Mouse (Mus musculus): ENCODE results near the gene Tiam2. TPM values are rescaled to one million over a fixed set of nuclear protein-coding genes. Genes with fewer than 3 reads are reported as not detected.

Gene Tiam2
- total RNA-seq, 2 experiments from 2014 or later: 2.7 to 3.8 TPM

DNA sequence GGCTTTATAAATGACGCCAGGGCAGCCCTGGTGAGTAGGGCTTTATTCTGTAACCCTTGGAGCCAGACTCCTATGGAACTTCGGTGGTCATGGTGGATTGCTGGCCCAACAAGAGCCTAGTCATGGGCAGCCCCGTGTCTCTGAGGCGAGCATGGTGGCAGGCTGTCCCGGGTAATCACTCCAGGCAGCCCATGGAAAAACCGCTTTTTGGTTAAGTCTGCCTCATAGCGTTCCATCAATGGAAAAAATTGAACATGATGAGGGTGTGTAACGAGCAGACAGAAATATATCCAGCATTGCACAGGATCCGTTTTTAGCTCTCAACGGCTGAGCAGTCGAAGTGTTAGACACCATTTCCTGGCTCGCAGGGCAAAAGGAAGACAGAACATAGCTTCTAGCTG is 70.5 kb downstream of the Tiam2 start:
- no peak for DNase-seq

DNA sequence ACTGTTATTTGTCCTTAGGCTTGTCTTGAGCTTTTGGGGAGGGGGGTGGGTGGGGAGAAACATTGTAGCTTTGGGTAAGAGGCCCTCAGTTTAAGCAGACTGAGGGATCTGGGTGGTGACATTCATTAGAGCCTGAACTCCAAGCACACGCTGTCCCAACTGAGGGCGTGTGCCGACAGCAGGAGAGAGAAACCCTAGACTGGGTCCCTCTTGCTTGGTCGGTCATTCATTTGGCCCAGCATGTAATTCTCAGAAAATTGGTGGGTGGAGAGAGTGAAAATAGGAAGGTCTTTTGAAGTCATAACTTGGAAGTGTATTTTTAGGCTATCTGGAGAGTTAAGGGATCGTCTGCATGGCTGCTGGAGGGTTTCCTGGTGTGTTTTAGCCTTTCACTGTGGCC is 71.5 kb downstream of the Tiam2 start:
- DNase-seq: no peak

DNA sequence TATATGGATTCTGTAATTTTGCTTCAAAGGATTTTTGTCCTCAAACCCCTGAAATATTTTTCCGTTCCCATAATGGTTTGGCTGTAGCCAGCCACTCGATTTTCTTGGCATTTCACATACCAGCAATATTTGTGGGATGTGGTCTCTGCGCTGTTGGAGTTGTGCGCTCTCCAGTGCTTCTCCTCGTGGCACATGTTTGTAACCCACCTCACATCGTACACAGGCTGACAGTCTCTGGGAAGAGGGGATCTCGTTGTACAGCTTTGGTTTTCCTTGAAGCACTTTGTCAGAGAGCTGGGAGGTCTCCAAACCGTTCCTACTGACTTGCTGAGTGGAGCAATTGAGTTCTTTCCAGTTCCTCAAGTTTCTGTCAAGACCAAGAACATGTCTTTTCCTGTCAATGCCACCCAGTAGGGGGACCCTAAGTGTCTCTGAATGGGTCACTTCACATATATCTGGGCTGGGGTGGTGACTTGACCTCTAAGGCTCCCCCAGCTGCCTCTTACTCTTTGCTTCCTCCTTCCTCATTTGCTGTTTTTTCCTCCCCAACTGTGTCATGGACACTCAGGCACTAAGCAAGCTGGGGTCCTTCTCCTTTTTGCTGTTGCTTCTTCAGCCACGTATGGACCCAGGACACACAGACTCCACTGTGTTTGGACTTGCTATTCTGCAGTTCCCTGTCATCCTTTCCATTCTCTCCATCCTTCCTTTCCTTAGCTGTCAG is 79.1 kb downstream of the Tiam2 start:
- DNase-seq: no peak

DNA sequence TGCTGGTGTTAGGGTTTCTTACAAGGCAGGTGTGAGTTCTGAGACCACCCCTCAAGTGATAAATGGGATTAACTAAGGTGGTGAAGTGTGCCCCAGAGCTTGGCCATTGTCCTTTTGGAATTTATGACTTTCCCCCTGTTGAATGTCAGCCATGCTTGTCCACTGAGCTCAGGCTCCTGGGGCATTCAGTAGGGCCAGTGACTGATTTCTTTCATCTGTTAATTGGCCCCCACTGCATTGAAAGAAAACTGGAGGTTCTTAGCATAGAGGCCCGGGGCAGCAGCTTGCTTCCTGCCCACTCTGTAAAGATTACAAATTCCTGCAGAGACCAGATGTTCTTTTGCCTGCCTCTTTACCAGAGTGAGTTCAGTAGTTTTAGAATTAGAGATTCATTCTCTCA is 80.7 kb downstream of the Tiam2 start:
- DNase-seq: no peak

DNA sequence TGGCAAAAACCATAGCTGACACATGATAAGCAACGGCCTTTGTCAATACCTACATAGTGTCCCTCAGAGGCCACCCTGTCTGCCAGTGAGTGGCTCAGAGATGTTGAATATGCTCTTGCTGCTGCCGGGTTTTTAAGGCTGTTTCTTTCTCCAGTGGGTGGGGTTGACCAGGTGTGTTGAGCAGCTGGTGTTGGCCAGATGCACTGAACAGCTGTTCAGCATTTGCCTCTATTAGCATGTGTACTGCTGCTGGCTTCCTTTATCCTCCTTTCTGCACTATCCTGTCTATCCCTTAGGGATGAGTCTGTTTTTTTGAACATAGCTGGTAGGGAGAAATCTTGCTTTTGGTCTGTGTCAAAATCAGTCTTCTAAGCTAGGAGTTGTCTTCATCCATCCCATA is 83.9 kb downstream of the Tiam2 start:
- DNase-seq: no peak

DNA sequence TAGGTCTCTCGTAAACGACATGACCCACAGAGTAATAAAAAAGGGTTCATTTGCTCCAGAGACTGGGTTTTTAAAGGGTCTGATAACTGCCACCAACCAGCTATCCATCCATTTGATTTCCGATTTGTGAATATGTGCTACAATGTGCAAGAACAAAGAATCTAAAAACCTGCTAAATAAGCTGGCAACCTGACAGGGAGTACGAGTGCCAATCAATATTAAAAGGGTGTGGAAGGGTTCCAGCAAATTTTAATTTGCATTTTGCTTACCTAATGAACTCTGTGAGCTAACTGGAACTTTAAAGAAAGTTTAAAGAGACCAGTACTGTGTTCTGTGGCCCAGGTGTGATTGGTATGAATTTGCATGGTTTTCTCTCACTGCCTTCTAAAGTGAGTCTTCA is 86.4 kb downstream of the Tiam2 start:
- DNase-seq: no peak

DNA sequence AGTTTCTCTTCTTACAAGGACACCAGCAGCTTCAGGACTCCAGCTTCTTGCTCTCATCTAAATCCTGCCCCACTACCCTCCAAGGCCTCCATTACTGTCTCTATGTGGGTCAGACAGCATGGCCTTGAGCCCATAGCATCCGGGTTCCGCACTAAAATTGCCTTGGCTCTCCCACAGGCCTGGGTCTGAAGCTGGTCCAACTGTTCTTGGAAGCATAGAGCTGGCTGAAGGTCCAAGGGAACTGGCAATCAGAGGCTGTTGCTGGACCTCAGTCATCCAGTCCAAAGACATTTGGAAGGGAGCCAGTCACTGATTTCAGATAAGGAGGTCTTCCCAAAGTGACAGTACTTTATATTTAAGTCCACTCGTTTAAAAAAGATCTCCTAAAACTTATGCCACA is 89.2 kb downstream of the Tiam2 start:
- DNase-seq: peak; percentile 68

DNA sequence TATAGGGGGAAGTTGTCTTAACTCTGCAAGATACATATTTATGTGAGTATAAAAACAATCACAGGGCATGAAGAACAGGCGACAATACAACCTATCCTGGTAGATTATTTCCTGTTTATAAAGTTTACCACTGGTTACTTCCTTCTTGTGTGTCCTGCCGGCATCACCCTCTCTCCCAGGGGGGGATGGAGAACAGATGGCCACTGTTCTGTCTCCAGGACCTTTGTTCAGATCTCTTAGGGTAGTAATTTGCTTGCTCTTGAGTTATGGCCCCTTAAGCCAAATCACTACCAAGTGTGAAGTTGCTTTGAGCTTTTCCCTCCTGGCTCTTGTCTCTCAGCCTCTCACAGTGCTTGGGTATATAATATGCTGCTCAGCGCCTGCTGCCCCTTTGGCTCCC is 90.0 kb downstream of the Tiam2 start:
- no peak for DNase-seq

DNA sequence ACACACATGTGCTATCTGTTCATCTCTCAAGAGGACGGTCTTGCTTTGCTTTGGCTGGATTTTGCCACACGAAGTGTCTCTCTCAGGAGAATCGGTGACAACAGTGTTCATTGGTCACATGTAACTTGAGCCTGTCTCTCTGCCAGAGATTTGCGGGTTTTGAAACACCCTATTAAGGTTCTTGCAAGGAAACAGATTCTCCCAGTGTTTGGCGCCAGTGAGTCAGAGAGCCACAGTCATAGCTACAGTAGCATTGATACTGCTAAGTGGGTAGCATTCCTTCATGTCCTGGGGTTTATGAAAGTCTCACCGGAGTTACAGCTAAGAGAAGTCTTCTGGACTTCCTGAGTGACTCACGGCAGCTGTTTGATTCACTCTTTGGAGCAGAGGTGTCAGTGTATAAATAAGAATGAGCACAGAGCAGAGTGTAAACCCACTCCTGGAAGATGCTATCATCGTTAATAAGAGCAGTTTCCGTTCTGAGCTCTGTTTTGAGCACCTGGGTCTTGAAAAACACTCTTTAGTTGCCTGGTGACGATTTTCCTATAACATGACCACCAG is 93.1 kb downstream of the Tiam2 start:
- no peak for DNase-seq

DNA sequence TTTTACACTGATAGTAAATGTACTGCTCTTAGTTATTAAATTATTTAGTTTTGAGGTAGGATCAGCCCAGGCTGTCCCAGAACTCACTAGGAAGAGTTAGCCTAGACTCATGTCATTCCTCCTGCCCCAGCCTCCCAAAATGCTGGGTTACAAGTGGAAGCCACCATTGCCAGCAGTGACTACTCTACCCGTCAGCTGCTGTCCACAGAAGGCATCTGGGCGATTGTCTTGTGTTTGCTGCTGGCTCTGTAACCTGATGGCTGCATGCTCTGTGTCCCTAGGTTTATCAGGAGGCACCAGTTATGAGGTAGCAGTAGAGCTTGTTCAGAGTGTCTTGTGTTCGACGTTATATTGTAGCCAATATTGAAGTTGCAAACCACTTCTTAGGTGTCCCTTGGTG is 93.8 kb downstream of the Tiam2 start:
- no peak for DNase-seq

DNA sequence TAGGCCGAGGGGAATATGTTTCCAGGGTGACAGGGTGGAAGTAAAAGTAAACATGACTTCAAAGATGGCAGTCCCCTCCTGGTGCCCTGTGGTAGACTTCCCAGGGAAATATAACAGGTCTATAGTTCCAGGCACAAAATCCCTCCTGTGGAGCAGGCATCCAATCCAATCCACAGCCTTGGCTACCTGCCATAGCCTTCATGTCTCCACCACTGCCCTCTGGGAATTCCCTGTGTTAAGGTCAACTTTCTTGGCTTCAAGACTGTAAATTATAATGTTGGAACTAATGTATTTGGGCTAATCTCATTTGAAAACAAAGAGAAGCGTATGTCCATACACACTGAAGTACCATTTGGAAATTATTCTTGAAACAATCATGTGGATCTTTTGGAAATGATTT is 97.0 kb downstream of the Tiam2 start:
- no peak for DNase-seq

DNA sequence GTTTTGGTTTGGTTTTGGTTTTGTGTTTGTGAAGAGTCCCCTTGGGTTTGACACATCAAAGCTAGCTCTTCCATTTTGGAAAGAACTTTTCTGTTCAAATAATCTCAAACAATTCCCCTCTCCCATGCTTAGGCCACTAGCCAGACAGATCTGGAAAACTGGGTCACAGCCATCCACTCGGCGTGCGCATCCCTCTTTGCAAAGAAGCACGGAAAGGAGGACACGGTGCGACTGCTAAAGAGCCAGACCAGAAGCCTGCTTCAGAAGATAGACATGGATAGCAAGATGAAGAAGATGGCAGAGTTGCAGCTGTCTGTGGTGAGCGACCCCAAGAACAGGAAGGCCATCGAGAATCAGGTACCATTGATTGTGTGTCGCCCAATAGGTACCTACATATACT is 102.3 kb downstream of the Tiam2 start:
- no peak for DNase-seq

DNA sequence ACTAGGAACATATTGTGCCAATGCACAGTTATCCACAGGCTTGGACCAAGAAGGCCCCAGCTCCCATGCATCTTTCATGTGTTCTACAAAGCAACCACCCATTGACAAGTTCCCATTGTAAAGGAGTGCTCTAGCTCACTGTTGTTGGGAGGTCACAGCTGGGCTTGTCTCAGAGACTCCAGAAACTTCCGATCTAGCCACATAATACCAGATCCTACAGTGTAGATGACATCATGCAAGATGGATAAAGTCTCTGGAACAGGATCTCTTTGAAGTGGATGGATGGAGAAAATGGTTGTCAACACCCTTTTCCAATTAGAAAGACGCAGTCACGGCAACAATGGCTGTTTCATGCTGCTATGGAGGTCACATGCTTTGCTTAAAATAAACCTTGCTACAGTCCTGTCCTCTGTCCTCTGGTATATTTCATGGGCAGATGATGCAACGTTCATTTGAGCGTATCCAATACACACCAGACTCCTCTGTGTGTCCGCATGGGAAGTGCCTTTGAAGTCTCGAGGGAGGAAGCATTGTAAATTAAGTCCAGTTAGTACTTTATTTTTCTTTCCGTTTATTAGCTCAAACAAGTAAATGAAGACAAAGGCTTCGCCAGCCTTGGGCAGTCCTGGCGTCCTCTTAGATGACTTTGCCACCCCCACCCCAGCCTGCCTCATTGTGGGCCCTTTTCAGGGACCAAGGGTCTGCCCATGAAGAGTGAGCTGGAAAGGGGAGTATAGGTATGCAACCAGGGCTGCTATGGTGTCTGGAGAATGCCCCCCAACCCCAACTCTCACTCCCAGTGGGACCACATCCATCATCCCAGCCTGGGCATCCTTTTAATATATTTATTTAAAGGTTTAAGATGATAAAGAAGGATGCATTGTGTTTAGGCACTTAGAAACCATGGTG is 106.5 kb downstream of the Tiam2 start:
- DNase-seq: no peak

DNA sequence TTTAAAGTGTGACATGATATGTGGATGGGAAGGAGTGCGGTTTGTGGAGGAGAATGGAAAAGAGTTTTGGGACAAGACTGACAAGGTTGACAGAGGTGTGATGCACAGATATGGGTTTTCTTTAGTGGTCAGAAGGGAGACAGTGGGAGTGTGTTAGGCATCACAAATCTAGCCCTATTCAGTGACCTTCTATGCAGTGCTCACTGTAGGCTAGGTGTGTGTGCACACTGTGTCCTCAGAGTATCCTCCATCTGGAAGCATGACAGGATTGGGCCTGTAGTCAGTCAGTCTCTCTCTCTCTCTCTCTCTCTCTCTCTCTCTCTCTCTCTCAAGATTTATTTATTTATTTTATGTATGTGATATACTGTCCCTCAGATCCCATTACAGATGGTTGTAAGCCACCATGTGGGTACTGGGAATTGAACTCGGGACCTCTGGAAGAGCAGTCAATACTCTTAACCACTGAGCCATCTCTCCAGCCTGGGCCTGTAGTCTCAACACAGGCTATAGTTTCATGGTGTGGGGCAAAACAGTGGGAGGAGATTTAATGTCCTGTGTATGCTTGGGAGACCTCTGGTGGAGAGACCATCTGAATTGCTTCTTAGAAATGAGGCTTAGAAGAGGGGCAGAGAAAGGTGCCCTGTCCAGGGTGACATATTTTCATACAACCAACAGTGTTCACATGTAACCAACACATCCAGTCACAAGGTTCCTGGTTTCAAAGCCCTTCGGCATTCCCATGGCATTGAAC is 107.3 kb downstream of the Tiam2 start:
- DNase-seq: no peak

DNA sequence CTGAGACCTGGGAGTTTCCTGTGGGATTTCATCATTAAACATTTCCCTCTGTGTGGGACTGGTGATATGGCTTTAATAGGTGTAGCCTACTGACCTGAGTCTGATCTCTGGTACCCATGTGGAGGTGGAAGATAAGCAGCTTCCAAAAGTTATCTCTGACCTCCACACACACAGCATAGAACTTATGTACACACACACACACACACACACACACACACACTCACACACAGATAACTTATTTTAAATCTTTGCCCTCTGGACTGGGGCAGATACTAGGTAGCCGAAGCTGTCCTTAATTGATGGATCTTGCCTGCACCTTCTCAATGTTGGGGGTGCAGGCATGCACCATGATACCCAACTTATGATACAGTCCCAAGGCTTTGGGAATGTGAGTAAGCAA is 108.9 kb downstream of the Tiam2 start:
- DNase-seq: no peak

DNA sequence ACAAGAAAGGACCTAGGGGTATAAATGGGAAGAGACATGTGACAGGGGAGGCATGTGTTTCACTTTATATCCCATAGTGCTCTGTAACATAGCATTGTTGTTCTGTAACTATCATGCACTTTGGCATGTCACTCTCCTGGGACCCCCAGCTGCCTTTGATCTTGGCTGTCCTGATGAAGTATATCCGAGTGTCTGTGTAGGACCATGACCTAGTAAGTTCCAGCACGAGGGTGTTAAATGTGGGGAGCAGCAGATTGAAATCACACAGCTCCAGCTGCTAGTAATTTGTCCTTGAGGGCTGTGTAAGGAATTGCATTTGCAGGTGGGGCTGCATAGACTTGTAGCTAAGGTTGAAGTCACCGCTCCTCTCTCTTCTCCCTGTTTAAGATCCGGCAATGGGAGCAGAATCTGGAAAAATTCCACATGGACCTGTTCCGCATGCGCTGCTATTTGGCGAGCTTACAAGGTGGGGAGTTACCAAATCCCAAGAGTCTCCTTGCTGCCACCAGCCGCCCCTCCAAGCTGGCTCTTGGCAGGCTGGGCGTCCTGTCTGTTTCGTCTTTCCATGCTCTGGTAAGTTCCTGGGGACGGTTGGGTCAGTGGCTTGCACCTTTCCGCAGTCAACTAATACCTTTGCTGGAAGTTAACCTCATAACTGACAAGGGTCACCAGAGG is 110.6 kb downstream of the Tiam2 start:
- no peak for DNase-seq

DNA sequence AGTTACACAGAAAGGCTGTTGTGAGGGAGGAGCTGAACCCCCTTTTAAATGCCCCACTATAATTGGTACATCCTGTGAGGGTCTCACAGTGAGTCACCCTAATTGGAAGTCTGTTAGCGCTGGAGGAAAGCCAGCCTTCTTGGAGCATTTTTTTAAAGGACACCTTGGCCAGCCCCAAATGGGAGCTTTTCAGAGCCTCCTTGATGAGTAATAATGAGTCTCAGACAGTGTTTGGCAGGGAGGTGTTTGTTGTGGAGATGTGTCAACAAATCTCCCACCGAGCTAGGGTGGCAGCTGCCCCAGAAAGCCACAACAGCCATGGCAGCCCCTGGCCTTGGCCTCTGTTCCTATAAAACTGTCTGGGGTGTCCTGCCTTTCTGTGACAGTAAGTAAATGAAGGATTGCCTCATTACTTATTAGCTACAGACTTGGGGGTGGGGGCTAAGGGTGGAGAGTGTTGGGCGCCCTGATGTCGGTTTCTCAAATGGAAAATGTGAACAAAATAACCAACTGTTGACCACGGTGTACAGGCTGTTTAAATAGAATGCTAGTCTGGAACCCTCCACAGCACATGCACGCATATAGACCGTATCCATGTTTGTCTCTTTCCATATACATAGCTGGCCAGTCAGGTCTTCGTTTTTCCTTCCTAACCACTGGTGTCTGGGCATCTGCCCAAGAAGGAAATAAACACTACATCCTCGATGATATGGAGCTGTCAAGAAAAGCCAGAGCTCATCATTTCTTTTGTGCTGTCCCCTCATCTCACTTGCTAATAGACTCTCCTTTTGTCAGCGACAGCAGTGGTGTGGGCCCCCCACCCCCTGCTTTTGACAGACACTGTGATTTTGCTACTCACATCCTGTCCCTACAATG is 116.4 kb downstream of the Tiam2 start:
- no peak for DNase-seq

DNA sequence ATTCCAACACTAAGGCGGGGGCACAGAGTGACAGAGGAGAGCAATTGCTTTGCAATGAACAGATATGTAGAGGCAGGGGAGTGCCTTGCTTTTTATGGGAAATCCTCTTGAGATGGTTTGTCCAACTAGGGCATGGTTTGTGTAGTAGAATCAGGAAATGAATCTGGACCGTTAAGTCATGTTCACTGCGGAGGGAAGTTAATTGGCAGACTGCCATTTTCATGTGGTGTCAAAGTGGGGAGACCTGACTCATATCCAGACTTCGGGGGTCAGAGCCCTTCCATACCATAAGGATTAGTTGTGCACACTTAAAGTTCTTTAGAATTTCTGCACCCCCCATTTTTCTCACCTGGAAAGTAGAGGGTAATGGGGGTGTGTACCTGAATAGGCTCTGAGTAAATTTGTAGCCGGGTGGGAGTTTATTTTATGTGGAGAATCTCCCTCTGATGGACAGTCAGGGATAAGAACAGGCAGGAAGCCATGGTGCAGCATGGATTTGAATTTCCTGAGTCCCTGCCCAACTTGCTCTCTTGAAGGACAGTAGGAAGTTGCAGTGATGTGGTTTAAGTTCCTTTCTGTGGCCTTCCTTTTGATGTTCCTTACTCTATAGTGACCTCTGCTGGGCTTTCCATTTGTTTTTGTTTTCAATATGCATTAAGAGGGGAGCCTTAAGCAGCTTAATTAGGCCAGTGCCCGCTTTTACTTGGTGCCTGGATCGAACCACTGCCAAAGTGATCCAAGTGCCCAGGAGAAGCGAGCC is 120.0 kb downstream of the Tiam2 start:
- no peak for DNase-seq

DNA sequence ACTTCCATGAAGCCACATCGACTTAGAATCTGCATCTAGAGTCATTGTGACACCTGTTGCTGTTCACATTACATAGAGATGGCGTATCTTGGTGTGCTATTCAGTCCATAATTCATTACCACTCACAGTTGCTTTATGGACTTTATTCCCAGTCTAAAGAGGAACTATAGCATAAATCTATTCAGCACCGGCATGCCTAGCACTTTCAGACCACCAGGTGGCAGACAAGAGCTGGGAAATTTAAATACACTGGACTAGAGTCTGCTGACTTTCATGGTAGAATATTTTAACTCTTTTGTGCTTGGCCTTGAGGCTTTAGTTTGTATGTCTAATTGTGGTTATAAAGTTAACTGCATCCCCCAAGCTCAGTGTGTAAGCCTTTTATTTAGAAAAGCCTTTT is 122.4 kb downstream of the Tiam2 start:
- no peak for DNase-seq

DNA sequence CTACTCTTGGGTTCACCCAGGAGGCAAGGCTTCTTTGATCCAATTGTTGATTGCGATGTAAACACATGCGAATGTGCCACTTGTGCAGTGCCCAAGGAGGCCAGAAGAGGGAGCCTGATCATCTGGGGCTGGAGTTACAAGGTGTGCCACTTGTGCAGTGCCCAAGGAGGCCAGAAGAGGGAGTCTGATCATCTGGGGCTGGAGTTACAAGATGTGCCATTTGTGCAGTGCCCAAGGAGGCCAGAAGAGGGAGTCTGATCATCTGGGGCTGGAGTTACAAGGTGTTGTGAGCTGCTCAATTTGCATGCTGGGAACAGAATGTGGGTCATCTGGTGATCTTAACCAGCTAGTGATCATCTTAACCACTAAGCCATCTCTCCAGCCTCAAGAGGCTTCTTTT is 124.7 kb downstream of the Tiam2 start:
- DNase-seq: peak; percentile 25

All from gastrocnemius, postnatal 25 days (tissue).